Mouse (Mus musculus) midbrain, embryonic 13.5 days (tissue): Measurements from ENCODE around the gene Gm28308. TPM values are rescaled to one million over a fixed set of nuclear protein-coding genes. Genes with fewer than 3 reads are reported as not detected.

Source experiments
- ATAC-seq: fragments of 200-750 bp; cut with Nextera tagmentation; 2 replicates; pipeline ENCODE4 v1.8.0; 2017; ENCODE audit warnings: mild to moderate bottlenecking, moderate TSS enrichment, moderate library complexity
- H3K27ac ChIP-seq: fragments of 300-500 bp; sonication (generic); 2 replicates; pipeline ENCODE4 v1.5.1; 2015; ENCODE audit warnings: inconsistent platforms, mild to moderate bottlenecking, moderate library complexity
- H3K27me3 ChIP-seq: fragments of 300-500 bp; sonication (generic); 2 replicates; pipeline ENCODE4 v1.6.1; 2015; ENCODE audit warnings: mild to moderate bottlenecking, inconsistent platforms
- H3K36me3 ChIP-seq: fragments of 300-500 bp; sonication (generic); 2 replicates; pipeline ENCODE4 v1.6.1; 2015; ENCODE audit warnings: mild to moderate bottlenecking, inconsistent platforms
- H3K4me1 ChIP-seq: fragments of 300-500 bp; sonication (generic); replicated peaks from 2 replicates; pipeline ENCODE4 v1.6.1; 2015; ENCODE audit warnings: inconsistent platforms
- H3K4me2 ChIP-seq: fragments of 300-500 bp; sonication (generic); replicated peaks from 2 replicates; pipeline ENCODE4 v1.6.1; 2015; ENCODE audit warnings: moderate library complexity, mild to moderate bottlenecking, inconsistent platforms
- H3K4me3 ChIP-seq: fragments of 300-500 bp; sonication (generic); replicated peaks from 2 replicates; pipeline ENCODE4 v1.5.1; 2015; ENCODE audit warnings: mild to moderate bottlenecking, inconsistent platforms
- H3K9ac ChIP-seq: fragments of 300-500 bp; sonication (generic); replicated peaks from 2 replicates; pipeline ENCODE4 v1.6.1; 2015; ENCODE audit warnings: mild to moderate bottlenecking, inconsistent platforms
- H3K9me3 ChIP-seq: fragments of 300-500 bp; sonication (generic); 2 replicates; pipeline ENCODE4 v1.6.1; 2016; ENCODE audit warnings: mild to moderate bottlenecking, inconsistent platforms
- WGBS: fragments of 180-500 bp; shearing (Covaris S2); methylation state at CpG from one replicate; pipeline ENCODE4 v1.1.7; 2015; 5-methylcytosine and 5-hydroxymethylcytosine counted together
- polyA plus RNA-seq: library from polyadenylated mRNA; unstranded; fragments of >200 nt; fragmentation: Nextera tagmentation; extraction: Ambion mirVana; gene quantifications from 2 replicates; pipeline ENCODE4 v1.2.1, GENCODE M21; 2015

The Gm28308 gene
- polyA plus RNA-seq, 1 experiment from 2014 or later = not detected

DNA sequence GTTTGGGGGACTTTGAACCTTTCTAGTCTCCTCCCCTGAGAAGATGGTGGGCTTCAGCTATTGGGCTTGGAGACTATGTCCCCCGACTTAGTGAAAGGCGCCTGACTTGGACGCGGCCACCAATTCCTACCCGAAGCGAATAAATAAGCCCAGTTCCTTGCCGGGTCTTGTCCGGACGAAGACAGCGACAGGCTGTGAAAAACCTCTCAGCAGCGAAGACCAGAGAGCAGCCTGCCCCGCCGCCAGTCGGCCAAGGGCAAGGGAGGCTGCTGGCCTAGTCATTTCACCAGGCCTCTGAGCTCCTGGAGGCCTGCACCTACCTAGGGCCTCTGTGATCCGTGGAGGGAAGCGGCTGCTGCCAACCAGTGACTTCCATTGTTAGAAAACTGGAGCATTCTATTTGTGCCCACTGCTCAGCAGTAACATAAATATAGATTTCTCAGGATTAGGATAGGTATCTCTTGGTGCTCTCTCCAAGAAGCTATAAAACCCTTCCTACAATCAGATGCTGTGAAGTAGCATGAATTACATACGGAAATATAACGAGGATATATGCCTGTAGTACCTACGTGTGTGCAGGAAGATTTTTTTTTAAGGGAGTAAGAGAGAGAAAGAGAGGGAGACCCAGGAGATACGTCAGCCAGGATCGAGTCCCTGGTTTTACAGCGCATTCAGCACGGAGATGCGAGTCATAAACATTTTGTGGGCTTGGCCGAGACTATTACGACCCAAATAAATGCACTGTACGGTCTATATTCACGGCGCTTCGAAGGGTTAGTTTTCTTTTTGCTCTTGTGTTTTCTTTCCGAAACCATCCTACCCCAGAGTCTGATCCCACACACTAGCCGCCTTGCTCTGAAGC, 7.1 kb upstream of the Gm28308 start:
- Histone ChIP-seq H3K9ac (no peak overlapping the region), H3K27ac (no peak overlapping the region), H3K4me2 (no peak overlapping the region), H3K4me3 (no peak overlapping the region), H3K36me3 (no peaks in the 10 kb centered on the region), H3K27me3 (peaks cover 100% of the 10 kb centered on the region), H3K9me3 (no peaks in the 10 kb centered on the region), H3K4me1 (peaks cover 13% of the 10 kb centered on the region)
- WGBS = 13% methylated on average over 32 of the region's 32 CpGs
- no peak for ATAC-seq

DNA sequence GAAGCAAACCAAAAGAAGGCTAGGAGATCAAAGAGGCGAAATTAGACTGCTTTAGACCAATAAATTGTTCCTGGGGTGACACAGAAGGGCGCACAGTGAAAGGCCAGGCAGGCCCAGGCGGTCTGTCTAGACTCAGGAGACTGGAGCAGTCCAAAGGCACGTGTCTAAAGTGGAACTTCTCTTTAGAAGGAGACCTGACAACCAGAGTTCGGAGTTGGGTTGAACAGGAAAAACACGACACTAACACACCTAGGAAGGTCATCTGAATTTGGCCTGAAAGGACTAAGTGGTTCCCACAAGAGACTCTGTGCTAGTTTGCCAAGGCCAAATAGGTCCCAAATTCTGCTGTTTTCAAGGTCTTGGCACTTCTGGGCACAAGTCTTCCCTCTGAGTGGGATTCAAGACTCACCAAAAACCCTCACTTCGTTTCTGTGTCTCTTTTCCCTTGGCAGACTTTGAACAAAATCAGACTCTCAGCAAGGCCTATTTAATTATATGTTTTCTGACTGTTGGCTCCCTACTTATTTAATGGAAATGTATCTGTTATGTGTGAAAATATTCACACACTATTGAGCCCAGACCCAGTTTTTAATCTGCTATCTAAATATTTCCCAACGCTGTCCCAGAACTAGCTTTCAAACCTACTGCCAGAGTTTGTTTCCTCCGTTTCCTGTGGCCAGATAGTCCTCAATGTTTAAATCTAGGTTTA, 6.2 kb upstream of the Gm28308 start:
- no peak for ATAC-seq
- Histone ChIP-seq H3K27me3 (peaks cover 100% of the 10 kb centered on the region), H3K27ac (no peak overlapping the region), H3K4me3 (no peak overlapping the region), H3K9ac (no peak overlapping the region), H3K9me3 (no peaks in the 10 kb centered on the region), H3K36me3 (no peaks in the 10 kb centered on the region), H3K4me2 (no peak overlapping the region), H3K4me1 (peaks cover 13% of the 10 kb centered on the region)
- WGBS = 17% methylated on average over 9 of the region's 9 CpGs

DNA sequence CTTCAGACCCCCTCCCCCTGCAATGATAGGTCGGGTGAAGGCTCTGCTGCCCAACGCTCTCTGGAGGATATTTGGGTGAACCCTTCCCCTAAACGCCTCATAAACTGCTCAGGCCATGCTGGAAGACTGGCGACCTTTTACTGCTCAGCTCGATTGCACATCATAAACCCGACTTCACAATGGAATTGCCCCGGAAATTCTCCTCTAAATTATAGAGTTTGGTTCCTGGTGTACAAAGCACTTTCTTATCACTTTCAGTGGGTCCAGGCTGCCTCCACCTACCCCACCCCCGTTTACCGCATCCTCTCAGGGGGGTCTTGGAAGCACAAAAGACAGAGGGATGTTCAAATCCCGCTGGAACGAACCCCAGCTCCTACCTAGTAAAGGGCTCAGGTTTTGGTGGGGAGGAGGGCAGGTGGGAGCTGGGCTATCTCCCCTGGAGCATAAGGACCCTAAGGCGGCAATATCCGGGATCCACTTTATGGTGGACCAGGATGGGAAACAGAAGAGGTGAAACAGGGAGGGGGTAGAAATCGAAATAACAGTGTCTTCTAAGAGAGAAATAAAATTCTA, 5.6 kb upstream of the Gm28308 start:
- H3K9ac ChIP-seq = no peak overlapping the region
- H3K27me3 ChIP-seq = peaks cover 100% of the 10 kb centered on the region
- no peaks in the 10 kb centered on the region for H3K9me3 ChIP-seq
- H3K4me3 ChIP-seq = no peak overlapping the region
- no peak for ATAC-seq
- no peaks in the 10 kb centered on the region for H3K36me3 ChIP-seq
- H3K4me2 ChIP-seq = no peak overlapping the region
- WGBS = 8% methylated on average over 14 of the region's 14 CpGs
- no peak overlapping the region for H3K27ac ChIP-seq
- peaks cover 13% of the 10 kb centered on the region for H3K4me1 ChIP-seq

DNA sequence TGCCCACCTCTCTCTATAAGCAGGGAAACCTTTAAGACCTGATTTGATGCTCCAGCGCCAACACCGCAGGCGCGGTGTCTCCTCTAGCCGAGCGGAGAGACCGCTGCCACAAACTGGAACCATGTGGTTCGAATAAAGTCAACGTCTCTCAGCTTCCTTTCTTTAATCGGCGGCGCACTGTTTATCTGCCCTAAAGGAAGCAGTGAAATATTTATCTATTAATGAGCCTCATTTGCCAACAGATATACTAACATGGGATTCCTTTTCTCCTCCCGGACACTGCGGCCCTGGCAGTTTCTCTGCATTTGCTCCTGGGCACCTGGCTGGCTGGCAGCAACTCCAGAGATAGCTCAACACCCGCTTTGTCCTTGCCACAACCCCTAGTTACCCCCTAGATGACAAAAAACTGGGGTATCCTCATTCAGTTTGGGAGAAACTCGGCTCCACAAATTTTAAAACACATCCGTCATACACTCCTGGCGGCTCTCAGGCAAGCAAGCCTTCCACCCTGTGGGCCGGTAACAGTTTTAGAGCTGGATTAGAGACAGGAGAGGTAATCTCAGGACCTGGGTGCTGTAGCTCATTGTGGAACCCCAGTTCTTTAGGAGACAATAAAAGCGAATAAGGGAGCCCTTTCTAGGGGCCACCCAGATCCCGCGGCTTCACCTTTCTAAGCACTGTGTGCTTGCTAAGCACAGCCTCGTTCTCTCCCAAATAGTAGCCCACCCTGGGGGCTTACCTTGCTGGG, 4.9 kb upstream of the Gm28308 start:
- peaks cover 13% of the 10 kb centered on the region for H3K4me1 ChIP-seq
- H3K36me3 ChIP-seq = no peaks in the 10 kb centered on the region
- H3K4me3 ChIP-seq = peak overlapping the region; percentile 18; the same call in 1 of the 2 replicates
- WGBS = 4% methylated on average over 23 of the region's 23 CpGs
- no peaks in the 10 kb centered on the region for H3K9me3 ChIP-seq
- no peak overlapping the region for H3K27ac ChIP-seq
- ATAC-seq = no peak
- peaks cover 100% of the 10 kb centered on the region for H3K27me3 ChIP-seq
- no peak overlapping the region for H3K9ac ChIP-seq
- H3K4me2 ChIP-seq = peak overlapping the region; percentile 37; the same call in 1 of the 2 replicates

DNA sequence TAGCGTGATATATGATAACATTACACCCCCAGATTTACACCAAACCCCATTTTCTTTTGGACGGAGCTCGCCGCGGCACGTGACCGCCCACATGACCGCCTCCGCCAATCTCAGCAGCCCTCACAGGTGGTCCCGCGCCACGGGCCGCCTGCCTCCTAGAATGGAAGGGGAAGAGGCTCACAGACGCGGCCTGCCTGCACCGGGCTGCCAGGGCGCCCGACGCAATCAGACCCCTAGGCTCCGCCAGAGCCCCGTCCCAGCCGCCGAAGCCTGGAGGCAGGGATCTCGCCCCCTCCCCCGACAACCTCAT, 4.3 kb upstream of the Gm28308 start:
- peak overlapping the region; percentile 18 for H3K4me3 ChIP-seq

DNA sequence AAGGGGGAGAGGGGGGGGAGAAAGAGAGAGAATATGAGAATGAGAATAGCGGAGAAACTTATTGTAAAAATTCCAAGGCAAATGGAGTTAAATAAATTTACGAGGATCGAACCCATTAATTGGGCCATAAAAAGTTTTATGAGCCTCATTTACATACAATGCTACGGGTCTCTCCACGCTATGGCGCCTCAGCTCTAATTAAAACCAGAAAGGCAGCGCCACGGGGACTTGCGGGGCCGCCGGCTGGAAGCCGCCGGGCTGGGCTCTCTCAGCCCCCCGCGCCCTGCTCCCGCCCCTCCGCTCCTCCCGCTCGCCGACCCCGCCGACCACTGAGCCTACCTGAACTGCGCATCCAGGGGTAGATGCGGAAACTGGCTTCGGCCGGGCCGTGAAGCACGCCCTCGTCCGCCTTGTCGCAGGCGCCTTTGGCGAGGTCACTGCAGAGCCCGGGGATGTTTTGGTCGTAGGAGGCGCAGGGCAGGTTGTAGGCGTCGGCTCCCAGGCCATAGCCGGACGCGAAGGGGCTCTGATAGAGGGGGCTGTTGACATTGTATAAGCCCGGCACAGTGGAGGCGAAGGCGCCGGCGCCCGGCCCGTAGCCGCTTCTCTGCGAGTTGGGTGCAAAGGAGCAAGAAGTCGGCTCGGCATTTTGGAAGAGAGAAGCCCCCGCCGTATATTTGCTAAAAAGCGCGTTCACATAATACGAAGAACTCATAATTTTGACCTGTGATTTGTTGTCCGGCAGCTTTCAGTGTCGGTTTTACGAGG, 3.7 kb upstream of the Gm28308 start:
- Histone ChIP-seq H3K36me3 (no peaks in the 10 kb centered on the region), H3K4me1 (peaks cover 13% of the 10 kb centered on the region), H3K27me3 (peaks cover 100% of the 10 kb centered on the region), H3K9ac (no peak overlapping the region; the same call in 1 of the 2 replicates), H3K4me3 (peak overlapping the region; percentile 18), H3K4me2 (peak overlapping the region; percentile 37), H3K27ac (no peak overlapping the region), H3K9me3 (no peaks in the 10 kb centered on the region)
- 2% methylated on average over 60 of the region's 60 CpGs for WGBS
- no peak for ATAC-seq

More for the DNA sequence above, 4.3 kb upstream of the Gm28308 start:
- H3K27me3 ChIP-seq = peaks cover 100% of the 10 kb centered on the region
- peaks cover 13% of the 10 kb centered on the region for H3K4me1 ChIP-seq
- no peaks in the 10 kb centered on the region for H3K36me3 ChIP-seq
- H3K9ac ChIP-seq = no peak overlapping the region; the same call in 1 of the 2 replicates
- no peaks in the 10 kb centered on the region for H3K9me3 ChIP-seq
- under 1% methylated on average over 25 of the region's 25 CpGs for WGBS
- no peak overlapping the region for H3K27ac ChIP-seq
- peak overlapping the region; percentile 37 for H3K4me2 ChIP-seq
- no peak for ATAC-seq

DNA sequence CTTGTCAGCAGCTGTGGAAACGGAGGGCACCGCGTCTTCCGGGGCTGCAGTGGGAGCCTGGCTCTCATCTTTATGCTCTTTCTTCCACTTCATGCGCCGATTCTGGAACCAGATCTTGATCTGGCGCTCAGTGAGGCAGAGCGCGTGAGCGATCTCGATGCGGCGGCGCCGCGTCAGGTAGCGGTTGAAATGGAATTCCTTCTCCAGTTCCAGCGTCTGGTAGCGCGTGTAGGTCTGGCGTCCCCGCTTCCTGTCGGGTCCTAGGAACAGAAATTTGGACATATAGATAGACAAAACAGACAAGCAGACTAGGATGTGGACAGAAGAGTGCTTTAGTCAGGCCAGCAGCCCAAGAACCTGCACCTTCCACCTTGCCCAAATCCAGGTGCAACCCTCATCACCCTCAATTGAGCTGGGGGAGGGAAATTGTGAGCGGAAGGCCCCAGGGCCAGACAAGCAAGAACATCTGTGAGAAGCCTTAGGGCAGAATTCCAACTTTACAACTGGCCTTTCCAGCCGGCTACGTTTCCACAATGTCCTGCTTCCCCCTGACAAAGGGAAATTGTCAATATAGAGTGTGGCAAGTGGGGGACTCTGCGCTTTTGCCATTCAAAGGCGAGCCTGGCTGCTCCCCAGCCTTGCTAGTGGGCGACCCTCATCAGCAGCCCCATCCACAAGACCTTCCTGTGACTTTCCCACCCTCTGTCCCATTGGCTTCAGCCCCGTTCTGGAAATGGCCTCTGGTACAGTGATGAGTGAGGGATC, 2.8 kb upstream of the Gm28308 start:
- H3K4me2 ChIP-seq = no peak overlapping the region
- H3K9ac ChIP-seq = no peak overlapping the region
- H3K36me3 ChIP-seq = no peaks in the 10 kb centered on the region
- 2% methylated on average over 30 of the region's 30 CpGs for WGBS
- H3K9me3 ChIP-seq = no peaks in the 10 kb centered on the region
- H3K4me3 ChIP-seq = no peak overlapping the region
- H3K27me3 ChIP-seq = peaks cover 100% of the 10 kb centered on the region
- H3K4me1 ChIP-seq = peaks cover 9% of the 10 kb centered on the region
- ATAC-seq = no peak
- no peak overlapping the region for H3K27ac ChIP-seq

DNA sequence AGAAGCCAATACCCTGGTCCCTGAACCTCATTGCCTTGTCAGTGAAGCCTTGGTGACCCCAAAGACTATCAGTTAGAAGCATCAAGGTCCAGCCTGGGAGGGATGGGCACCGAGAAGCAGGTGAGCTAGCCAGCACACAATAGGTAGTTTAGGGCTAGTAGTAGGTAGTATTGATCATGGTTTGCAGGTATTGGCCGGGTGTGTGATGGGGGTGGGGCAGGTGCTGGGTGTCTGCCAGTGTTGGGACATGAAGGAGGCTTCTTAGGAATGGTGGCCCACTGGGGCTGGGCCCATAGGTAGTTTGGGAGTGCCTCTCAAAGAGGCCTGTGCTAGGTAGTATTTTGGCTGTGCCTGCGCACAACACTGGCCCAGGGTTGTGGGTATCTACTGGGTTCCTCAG, 1.9 kb upstream of the Gm28308 start:
- H3K27ac ChIP-seq = no peak overlapping the region
- no peaks in the 10 kb centered on the region for H3K36me3 ChIP-seq
- H3K4me3 ChIP-seq = no peak overlapping the region
- peaks cover 100% of the 10 kb centered on the region for H3K27me3 ChIP-seq
- no peak for ATAC-seq
- peaks cover 9% of the 10 kb centered on the region for H3K4me1 ChIP-seq
- WGBS = 12% methylated on average over 3 of the region's 3 CpGs
- no peaks in the 10 kb centered on the region for H3K9me3 ChIP-seq
- no peak overlapping the region for H3K9ac ChIP-seq
- H3K4me2 ChIP-seq = no peak overlapping the region

DNA sequence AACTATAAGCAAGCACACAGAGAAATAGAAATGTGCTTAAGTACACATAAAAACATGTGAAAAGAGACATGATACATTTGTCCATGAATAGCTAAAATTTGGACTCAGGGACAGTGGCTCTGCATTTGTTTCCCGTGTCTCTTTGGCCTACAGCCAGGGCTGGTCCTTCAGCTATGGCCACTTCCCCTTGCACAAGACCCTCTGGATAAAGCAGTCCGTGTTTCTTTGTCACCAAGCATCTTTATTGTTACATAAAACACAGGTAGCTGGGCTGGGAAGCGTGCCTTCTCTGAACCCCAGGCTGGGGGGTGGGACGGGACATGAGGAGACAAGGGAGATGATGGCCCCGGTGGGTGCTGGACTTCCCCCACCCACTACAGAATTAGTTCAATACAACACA, 1.1 kb upstream of the Gm28308 start:
- no peak overlapping the region for H3K27ac ChIP-seq
- peaks cover 100% of the 10 kb centered on the region for H3K27me3 ChIP-seq
- peaks cover 9% of the 10 kb centered on the region for H3K4me1 ChIP-seq
- WGBS = 11% methylated on average over 5 of the region's 5 CpGs
- H3K36me3 ChIP-seq = no peaks in the 10 kb centered on the region
- ATAC-seq = no peak
- no peak overlapping the region for H3K9ac ChIP-seq
- H3K4me3 ChIP-seq = no peak overlapping the region
- H3K9me3 ChIP-seq = no peaks in the 10 kb centered on the region
- no peak overlapping the region for H3K4me2 ChIP-seq

DNA sequence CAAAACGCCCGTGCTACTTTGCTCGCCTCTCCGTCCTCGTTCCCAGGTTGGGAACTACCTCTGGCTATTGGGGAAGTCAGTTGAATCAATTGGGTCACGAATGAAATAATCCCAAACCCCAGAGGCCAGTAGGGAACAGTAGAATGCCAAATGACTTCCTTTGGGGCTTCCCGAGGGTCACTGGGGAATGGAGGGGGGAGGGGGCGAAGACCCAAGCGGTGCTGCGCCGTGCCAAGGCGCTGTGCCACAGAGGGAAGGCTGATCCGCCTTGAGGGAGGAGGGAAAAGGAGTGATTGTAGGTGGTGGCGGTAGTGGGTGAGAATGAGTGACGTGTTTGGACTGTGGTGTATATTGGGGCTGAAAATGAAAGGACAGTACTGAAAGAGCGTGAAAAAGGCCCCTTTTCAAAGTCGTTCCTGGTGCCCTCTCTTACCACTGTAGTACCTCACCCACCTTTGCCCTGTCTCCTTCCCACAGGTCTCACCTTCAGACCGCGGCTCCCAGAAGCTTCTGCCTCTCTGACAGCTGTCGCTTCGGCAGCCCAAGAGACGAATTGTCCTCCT, 502 bp downstream of the Gm28308 start:
- H3K4me2 ChIP-seq = no peak overlapping the region
- H3K27ac ChIP-seq = no peak overlapping the region
- no peak overlapping the region for H3K4me3 ChIP-seq
- peaks cover 100% of the 10 kb centered on the region for H3K27me3 ChIP-seq
- peaks cover 15% of the 10 kb centered on the region for H3K4me1 ChIP-seq
- WGBS = 3% methylated on average over 22 of the region's 22 CpGs
- H3K36me3 ChIP-seq = no peaks in the 10 kb centered on the region
- H3K9me3 ChIP-seq = no peaks in the 10 kb centered on the region
- ATAC-seq = no peak
- no peak overlapping the region for H3K9ac ChIP-seq
